Mouse (Mus musculus) thymus, postnatal 4 days (tissue): ENCODE data around the gene Ccdc88c.

Experiments
- DNase-seq: peaks from one replicate; pipeline ENCODE4 v3.0.0; 2021

Gene Ccdc88c

DNA sequence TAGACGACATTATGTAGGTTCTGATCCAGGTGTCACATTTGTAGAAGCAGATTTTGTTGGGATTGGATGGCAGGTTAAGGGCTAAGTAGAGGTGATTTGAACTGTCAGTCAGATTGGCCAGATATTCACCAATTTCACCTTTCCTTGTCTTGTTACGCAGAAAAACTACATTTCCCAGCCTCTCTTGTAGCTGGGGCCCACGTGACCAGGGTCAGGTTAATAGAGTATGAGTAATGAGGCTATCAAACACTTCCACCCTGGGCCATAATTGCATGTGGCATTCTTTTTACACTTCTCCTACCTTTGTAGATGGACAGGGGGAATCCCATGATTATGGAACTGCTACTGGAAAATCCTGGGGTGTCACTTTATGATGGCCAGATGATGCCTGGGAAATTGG is 155.2 kb downstream of the Ccdc88c start:
- no peak for DNase-seq

DNA sequence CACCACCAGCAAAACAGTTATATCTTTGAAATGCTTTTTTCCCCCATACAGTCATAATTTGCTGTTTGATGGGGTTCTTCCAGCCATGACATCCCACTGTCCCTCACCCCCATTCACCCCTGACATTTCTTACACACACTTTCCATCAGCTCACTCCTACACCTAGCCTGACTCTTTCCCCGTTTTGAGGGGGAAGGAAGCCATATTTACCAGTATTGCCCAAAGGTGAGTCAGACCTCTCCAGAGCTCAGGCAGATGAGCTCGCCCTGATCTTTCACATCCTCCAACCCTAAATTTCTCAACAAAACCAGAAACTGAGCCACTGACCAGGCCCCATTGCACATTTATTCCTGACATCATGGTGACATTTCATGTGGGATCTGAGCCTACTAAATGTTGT is 157.0 kb downstream of the Ccdc88c start:
- no peak for DNase-seq

DNA sequence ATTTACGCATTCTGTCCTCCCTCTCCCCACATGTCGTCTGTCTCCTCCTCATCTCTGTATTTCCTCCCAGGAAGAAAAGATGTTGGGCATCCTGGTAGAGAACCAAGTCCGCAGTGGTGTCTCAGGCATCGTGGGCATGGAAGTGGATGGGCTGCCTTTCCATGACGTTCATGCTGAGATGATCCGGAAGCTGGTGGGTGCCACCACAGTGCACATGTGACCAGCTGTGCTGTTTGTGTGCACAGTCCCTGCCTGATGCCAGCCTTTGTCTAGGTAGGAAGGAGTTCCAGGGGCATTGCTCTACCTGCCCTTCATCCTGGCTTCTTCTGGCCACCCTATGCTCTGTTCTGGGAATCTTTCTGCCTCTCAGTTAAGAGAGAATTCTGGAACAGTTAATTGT is 157.6 kb downstream of the Ccdc88c start:
- DNase-seq: no peak

DNA sequence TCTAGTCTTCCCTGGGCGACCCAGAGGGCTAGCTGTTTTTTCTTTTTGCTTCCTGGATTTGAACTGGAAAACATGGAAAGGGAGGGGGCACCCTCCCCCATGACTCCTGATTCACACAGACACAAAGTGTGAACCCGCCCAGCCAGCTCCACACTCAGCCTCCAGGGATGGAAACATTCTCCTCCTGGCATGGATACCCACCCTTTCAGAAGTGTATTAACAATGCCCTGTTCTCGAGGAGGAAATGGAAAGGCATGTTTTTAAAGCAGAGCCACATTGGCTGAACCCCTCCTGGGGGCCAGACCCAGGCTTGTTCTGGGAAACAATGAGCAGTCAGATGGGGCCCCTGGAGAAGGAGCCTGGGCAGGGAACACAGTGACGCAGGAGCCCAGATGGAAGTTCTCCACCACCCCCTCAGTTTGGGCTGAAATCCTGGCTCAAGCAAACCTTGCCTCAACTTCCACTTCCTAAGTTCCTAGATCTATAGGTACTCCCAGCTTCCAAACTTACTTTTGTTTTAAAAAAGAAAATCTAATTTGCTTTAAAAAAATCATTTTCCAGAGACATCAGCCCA is 160.7 kb downstream of the Ccdc88c start:
- no peak for DNase-seq

DNA sequence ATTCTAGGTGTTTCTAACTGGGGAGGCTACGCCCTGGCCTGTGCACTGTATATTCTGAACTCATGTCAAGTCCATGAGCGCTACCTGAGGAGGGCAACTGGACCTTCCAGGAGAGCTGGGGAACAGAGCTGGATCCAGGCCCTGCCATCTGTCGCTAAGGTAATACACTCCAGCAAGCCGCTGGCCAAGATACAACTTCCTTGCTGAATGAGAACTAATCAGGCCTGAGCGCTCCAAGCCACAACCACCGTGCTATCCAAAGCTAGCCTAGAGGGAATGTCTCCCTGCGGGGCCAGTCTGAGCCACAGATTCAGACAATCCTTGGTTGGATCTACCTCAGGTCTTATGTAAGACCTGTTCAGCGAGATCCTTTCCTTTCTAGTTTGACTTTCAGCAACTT is 161.8 kb downstream of the Ccdc88c start:
- DNase-seq: no peak

DNA sequence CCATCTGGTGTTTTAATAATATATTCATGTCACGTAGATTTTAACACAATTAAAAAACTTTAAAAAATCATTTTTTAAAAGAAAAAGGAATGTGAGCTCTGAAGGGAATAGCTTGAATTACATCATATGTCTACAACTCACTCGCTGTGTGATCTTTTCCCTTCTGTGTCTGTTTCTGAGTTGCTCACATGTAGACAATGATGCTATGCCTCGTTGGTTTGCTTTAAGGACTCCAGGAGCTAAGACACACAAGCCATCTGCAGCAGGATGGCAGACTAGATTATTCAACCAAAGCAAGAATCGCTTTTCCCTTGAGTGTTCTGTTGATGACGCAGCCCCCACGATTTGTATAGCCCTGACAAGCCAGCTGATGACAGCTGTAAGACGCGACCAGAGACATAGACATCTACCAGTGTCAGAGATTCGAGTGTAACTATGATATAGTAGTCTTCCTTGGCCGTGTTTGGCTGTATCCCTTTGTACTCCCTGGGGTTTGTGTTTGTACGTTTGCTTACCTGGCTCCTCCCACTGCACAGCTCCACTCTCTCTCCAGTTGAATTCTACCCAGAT is 163.3 kb downstream of the Ccdc88c start:
- DNase-seq: no peak

DNA sequence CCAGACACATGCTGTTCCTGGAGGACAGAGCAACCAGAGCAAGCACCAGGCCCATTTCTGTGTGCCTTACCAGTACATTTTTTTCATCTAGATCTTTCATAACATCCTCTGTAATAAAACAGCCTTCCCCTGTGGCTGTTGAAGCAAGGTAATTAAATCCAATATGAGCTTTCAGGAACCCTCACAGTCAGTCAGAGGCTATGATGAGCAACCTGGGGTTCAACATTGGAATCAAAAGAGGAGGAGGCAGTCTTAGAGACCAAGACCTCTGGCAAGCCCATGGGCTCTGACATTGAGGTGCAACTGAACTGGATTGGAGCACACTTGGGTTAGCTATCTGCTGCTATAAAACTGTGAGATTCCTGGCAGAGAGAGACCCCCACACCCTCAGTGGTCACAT is 163.8 kb downstream of the Ccdc88c start:
- no peak for DNase-seq

DNA sequence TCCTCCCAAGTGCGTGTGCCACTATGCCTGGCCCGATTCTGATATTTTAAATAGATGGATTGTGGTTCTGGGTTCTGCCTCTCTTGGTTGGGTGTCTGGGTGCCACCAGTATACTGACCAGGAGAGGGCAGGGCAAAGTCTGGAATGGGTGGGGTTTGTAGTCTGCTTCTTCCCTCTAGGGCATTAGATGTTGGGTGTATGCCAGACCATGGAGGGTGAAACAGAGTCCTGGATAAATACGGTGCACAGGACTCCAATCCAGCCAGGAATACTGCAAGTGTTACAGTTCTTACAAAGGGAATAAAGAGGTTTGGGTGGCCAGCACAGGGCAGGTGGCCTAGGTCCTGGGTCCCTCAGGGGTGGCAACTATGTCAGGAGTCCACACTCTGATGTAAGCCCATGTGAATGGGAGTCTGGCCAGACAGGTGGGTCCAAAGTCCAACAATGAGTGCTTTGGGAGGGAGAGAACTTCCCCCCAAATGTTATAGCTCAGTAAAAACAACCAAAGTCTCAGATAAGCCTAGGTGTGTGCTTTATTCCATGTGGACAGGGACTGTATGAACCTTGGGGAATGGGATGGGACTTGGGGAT is 165.9 kb downstream of the Ccdc88c start:
- DNase-seq: no peak

DNA sequence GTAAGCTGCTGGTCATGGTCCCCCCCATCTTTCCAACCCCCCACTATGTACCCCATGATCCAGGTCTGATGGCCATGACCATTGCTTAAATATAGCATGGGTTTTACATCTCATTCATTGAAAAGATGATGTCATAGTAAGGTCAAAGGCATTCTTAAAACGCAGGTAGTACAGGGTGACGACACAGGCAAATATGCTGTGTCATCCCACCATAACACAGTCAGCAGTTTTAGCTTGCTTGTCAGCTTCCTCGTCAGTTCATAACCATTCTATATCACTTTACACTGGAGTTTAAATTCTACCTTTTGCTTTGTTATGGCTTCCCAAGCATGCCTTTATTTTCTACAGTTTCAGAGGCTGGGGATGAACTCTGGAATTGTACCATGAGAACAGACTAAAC is 166.6 kb downstream of the Ccdc88c start:
- DNase-seq: no peak
